Mouse (Mus musculus) cerebellum, adult 8-10 months (tissue): ENCODE measurements around the gene Zfp764.
"Not testable (repeated sequence)": the region's sequence is repeated elsewhere in the genome, so short reads cannot be mapped to it uniquely, and the experiment has no call there.

Experiments used
- DNase-seq: peaks from one replicate; pipeline ENCODE4 v3.0.0; 2022

Zfp764 gene

GRCm38 (mm10) chr7:127406002-127406987, at the start of gene Zfp764:
Zfp764 (minus strand) TSS chr7:127406822.
- peak; percentile 94 for DNase-seq

- DNase-seq, result no peak
Observed at GRCm38 (mm10) chr7:127454905-127455304, 48.3 kb upstream of the Zfp764 start.

GRCm38 (mm10) chr7:127453056-127453455, 46.4 kb upstream of the Zfp764 start:
- DNase-seq, result no peak

GRCm38 (mm10) chr7:127449966-127450365, 43.3 kb upstream of the Zfp764 start:
- no peak for DNase-seq

DNA sequence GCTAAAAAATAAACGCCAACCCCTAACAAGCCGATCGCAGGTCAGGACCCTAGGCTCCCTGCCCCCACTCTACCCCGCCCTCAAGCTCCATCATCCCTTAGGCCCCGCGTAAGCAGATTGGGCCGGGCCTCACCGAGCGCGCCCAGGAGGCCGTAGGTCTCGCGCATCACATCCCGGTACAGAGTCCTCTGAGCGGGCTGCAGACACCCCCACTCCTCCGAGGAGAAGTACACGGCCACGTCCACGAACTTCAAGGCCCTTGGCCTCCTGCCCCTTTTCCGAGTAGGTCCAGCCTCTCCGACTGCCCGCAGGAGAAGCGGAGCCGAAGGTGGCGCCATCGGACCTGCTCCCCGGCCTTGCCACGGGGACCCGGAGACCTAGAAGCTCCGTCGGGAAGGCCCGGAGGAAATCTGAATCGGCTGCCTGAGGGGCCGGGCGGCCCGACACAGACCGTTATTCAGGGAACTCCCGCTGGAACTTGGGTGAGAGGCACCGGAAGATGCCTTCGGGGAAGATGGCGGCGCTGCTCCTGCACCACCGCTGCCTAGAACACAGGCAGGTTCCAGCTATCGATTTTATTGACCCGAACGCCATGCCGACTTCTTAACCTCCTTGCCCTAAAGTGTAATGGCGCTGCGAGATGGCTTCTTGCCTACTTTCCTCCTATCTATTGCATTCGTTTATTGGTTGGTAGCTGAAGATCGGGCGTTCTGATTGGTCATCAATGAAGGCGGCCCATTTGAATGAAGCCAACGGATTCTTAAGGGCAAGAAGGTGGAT, 42.1 kb upstream of the Zfp764 start, which contains the start of gene Zfp689:
Zfp689 (minus strand) TSS at position 638 of the 780 bp plus-strand sequence.
- DNase-seq, result peak; percentile 94

DNA sequence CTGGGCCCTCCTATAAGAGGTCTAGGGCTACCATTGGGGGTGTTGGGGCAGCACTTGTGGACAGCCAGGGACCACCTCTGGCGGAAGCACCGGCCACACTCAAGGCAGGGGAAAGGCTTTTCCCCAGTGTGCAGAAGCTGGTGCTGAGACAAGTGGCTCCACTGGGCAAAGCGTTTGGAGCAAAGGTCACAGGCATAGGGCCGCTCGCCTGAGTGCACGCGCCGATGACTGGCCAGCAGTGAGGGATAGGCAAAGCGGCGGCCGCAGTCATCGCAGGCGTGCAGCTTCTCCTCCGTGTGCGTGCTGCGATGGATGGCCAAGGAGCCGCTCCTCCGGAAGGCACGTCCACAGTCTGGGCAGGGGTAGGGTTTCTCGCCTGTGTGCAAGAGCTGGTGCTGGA, 37.4 kb upstream of the Zfp764 start:
- DNase-seq, result no peak

- DNase-seq, result no peak
Observed at GRCm38 (mm10) chr7:127437724-127438123, 31.1 kb upstream of the Zfp764 start.

GRCm38 (mm10) chr7:127435206-127435605, 28.6 kb upstream of the Zfp764 start:
- no peak for DNase-seq

GRCm38 (mm10) chr7:127426354-127426753, 19.7 kb upstream of the Zfp764 start:
- DNase-seq, result no peak

DNA sequence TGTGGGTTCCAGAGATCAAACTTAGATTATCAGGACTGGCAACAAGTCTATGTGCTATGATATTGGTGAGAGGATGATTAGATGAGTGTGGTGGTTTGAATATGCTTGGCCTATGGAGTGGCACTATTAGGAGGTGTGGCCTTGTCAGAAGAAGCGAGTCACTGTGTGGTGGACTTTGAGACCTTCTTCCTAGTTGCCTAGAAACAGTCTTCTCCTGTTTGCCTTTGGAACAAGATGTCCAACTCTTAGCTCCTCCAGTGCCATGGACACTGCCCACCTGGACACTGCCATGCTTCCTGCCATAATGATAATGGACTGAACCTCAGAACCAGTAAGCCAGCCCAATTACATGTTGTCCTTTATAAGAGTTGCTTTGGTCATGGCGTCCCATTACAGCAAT, 19.3 kb upstream of the Zfp764 start:
- DNase-seq, result no peak

- DNase-seq, result no peak
Observed at GRCm38 (mm10) chr7:127425291-127425690, 18.7 kb upstream of the Zfp764 start.

- DNase-seq, result no peak
Observed at GRCm38 (mm10) chr7:127422247-127422646, 15.6 kb upstream of the Zfp764 start.

- peak; percentile 88 for DNase-seq
Observed at GRCm38 (mm10) chr7:127421388-127422191, 15.0 kb upstream of the Zfp764 start, which contains the start of gene Zfp688. Zfp688 (minus strand) TSS chr7:127422068.

DNA sequence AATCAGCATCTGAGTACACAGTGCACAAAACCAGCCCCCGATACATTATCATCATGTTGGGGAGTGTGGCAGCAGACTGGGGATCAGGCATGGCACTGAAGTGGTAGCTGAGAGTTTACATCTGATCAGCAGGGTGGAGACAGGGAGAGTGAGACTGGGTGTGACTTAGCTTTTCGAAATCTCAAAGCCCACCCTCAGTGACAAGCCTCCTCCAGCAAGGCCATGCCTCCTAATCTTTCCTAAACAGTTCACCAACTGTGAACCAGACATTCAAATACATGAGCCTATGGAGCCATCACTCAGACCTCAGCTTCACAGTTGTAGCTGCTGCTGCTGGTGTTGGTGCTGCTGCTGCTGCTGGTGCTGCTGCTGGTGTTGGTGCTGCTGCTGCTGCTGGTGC, 4.8 kb upstream of the Zfp764 start:
- DNase-seq, result no peak

GRCm38 (mm10) chr7:127404101-127404500, 2.5 kb downstream of the Zfp764 start:
- not testable (repeated sequence) for DNase-seq

DNA sequence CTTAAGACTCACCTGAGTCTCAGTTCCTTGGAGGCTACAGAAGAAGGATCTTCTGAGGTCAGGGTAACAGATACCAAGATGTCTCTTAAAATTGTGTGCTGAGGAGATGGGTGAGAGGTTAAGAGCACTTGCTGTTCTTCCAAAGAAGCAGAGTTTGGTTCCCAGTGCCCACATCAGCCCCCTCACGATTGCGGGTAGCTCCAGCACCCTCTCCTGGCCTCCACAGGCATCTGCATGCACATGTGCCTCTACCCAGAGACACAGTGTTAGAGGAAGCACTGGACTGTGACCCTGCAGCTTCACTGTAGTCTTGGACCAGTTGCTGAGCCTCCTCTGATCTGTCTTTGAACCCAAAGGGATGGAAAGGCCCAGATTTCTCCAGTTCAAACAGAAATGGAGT, 3.6 kb downstream of the Zfp764 start:
- no peak for DNase-seq

DNA sequence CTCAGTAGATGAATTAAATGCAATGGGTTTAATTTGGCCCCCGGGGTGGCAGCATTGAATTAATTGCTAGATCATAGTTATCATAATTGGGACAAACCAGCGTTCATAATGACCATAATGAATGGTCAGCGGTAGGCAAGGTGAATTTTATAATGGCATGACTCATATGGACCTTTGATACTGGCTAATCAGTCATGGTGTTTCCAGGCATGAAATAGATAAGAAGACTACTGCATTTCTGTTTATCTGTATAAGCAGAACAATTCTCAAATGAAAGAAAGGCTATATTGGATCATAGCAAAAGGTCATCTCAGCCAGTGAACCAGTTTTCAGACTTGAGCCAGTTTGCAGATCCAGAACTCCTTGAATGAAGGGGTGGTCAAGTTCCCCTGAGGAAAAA, 6.3 kb downstream of the Zfp764 start:
- DNase-seq, result no peak

GRCm38 (mm10) chr7:127393944-127394333, 12.7 kb downstream of the Zfp764 start:
- no peak for DNase-seq

GRCm38 (mm10) chr7:127393157-127393943, 13.3 kb downstream of the Zfp764 start, which contains the start of gene E430018J23Rik:
E430018J23Rik (minus strand) TSS chr7:127393629.
- peak; percentile 99 for DNase-seq

DNA sequence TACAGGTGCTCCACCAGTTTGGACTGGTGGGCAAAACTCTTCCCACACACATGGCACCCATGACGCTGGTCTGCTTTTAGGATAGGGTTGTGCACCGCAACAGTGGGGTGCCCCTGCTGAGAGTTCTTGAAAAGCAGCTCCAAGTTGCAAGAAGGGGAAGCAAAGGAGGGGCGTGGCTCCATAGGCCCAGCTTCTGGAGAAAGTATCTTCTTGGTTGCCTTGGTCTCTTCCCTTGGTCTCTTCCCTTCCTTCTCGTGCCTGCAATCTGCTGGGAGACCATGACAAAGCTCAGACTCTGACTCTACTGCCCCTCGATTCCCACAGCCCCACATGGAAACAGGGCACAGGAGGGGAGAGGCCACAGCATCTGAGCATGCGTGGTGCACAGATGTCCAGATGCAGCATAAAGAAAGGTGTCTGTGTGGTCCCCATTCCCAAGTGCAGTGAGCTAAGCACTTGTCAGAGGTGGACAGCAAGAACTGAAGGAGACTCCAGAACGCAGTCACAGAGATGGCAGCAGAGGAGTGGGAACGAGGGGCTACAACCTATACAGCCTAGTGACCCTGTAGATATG, 14.3 kb downstream of the Zfp764 start:
- no peak for DNase-seq

DNA sequence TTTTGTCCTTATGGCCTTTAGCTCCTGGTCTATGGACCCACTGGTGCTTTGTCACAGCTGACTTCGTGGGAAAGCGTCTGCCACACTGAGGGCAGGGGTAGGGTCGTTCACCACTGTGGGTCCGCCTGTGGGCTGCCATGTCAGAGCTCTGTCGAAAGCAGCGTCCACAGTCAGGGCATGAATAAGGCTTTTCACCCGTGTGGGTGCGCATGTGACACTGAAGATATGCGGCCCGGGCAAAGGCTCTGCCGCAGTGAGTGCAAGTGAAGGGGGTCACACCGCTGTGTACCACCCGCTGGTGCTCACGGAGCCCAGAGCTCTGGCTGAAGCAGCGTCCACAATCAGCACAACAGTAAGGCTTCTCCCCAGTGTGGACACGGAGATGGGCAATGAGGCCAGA, 15.1 kb downstream of the Zfp764 start:
- no peak for DNase-seq
